Mouse (Mus musculus) C2C12 (cell line): ENCODE measurements around the gene Stx4a. TPM values are rescaled to one million over a fixed set of nuclear protein-coding genes. Genes with fewer than 3 reads are reported as not detected.
"Not testable (repeated sequence)": the region's sequence is repeated elsewhere in the genome, so short reads cannot be mapped to it uniquely, and the experiment has no call there.

ENCODE experiments used
- H3K27me3 ChIP-seq: one replicate; pipeline ENCODE4 v1.6.1; 2011; ENCODE audit not compliant: control insufficient read depth, insufficient read depth, insufficient read length
- H3K36me3 ChIP-seq: one replicate; pipeline ENCODE4 v1.6.1; 2011; ENCODE audit not compliant: control insufficient read depth, insufficient read depth
- H3K4me3 ChIP-seq: one replicate; pipeline ENCODE4 v1.5.1; 2011; ENCODE audit warnings: mild to moderate bottlenecking, control low read depth; ENCODE audit not compliant: poor library complexity, insufficient read depth, severe bottlenecking
- H3K79me2 ChIP-seq: one replicate; pipeline ENCODE4 v1.6.1; 2011; ENCODE audit not compliant: control insufficient read depth, insufficient read depth
- H3K79me3 ChIP-seq: one replicate; pipeline ENCODE4 v1.6.1; 2011; ENCODE audit warnings: low read depth, control low read depth
- H3ac ChIP-seq: one replicate; pipeline ENCODE3; 2011; ENCODE audit warnings: low read depth; ENCODE audit not compliant: control insufficient read depth, insufficient read length
- CEBPB ChIP-seq: IDR thresholded peaks from one replicate; pipeline ENCODE4 v1.6.1; 2011; ENCODE audit warnings: low read depth, mild to moderate bottlenecking, control low read depth, moderate library complexity
- CTCF ChIP-seq: IDR thresholded peaks from one replicate; pipeline ENCODE4 v1.5.1; 2011; ENCODE audit not compliant: control insufficient read depth, insufficient read depth, insufficient read length
- FOSL1 ChIP-seq: IDR thresholded peaks from one replicate; pipeline ENCODE4 v1.8.0; 2011; ENCODE audit warnings: mild to moderate bottlenecking, low read length; ENCODE audit not compliant: poor library complexity, insufficient read depth, severe bottlenecking
- MAX ChIP-seq: IDR thresholded peaks from one replicate; pipeline ENCODE4 v1.6.1; 2011; ENCODE audit warnings: mild to moderate bottlenecking, control low read depth
- MYOD1 ChIP-seq: IDR thresholded peaks from one replicate; pipeline ENCODE4 v1.6.1; 2011; ENCODE audit warnings: low read depth; ENCODE audit not compliant: control insufficient read depth, insufficient read length
- MYOG ChIP-seq: IDR thresholded peaks from one replicate; pipeline ENCODE4 v1.6.1; 2011; ENCODE audit not compliant: control insufficient read depth, insufficient read length; ENCODE audit errors: extremely low read depth
- USF1 ChIP-seq: IDR thresholded peaks from one replicate; pipeline ENCODE4 v1.6.1; 2011; ENCODE audit warnings: low read depth, mild to moderate bottlenecking, control low read depth, moderate library complexity
- long read RNA-seq, 2 experiments: library from polyadenylated mRNA; unstranded; transcript quantifications; one replicate each; pipeline ENCODE4 v2.0.0; 2019 to 2020
- polyA plus RNA-seq: library from polyadenylated mRNA; unstranded; fragments of >200 nt; fragmentation: generic; extraction: Trizol; gene quantifications from one replicate; pipeline ENCODE4 v1.2.1, GENCODE M21; 2012; ENCODE audit warnings: missing spikeins

The Stx4a gene
- 50.8 TPM for polyA plus RNA-seq
- long read RNA-seq, experiment 1, transcript Stx4a-201 (11 exons, 1,456 nt): major isoform, 9 of 42 reads
- long read RNA-seq, experiment 1, partial matches to known transcripts: 28 of 42 reads
- long read RNA-seq, experiment 1, other reads (novel, unspliced or antisense): 3 of 42 reads
- long read RNA-seq, experiment 2, partial matches to known transcripts: 1 of 5 reads
- long read RNA-seq, experiment 2, other reads (novel, unspliced or antisense): 0 of 5 reads

DNA sequence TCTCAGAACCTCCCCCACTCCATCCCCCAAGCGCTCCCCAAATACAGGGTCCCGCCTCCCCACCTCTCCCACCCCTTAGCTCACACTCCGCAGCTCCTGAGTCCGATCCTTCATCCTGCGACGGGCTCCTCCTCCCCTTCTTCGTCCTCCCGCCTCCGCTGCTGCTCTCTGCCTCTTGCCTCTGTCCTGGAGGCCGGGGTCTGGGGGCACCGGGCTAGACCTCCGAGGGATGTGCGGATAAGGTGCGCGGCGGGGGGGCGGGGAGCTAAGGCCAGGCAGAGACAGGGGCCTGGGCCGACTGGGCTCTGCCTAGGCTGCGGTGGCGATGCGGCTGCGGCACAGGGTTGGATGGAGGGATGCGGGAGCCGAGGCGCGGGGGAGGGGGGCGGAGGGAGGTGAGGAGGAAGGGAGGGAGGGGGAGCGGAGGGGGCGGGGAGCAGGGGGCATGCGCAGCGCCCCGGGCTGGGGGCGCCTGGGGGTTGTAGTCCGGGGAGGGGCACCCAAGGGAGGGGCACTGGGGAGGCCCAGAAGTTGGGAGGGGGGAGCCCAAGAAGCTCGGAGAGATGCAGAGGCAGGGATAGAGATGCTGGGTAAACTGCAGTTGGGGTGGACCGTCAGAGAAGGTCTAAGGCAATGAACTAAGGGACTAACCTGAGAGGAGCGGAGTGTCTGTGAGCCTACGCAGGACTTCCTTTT lies at the start of gene Stx4a, which contains the start of gene Stx1b:
Gene Stx4a (plus strand): TSS at position 119 of the 696 bp plus-strand sequence.
Gene Stx1b (minus strand): TSS at position 374 of the 696 bp plus-strand sequence.
- H3K79me2 ChIP-seq: no peaks in the 10 kb centered on the region
- no peak within 1 kb of the TSS for H3K4me3 ChIP-seq
- TF ChIP-seq MAX (no peak), MYOD1 (no peak), FOSL1 (no peak), MYOG (no peak), CTCF (no peak)
- peaks cover 32% of the 10 kb centered on the region for H3K27me3 ChIP-seq
- no peaks in the 10 kb centered on the region for H3K79me3 ChIP-seq
- H3ac ChIP-seq: no peak within 1 kb of the TSS
- no peaks in the 10 kb centered on the region for H3K36me3 ChIP-seq

- not testable (repeated sequence) for H3K27me3 ChIP-seq
Measured at GRCm38 (mm10) chr7:127775837-127776236, 48.3 kb upstream of the Stx4a start.

DNA sequence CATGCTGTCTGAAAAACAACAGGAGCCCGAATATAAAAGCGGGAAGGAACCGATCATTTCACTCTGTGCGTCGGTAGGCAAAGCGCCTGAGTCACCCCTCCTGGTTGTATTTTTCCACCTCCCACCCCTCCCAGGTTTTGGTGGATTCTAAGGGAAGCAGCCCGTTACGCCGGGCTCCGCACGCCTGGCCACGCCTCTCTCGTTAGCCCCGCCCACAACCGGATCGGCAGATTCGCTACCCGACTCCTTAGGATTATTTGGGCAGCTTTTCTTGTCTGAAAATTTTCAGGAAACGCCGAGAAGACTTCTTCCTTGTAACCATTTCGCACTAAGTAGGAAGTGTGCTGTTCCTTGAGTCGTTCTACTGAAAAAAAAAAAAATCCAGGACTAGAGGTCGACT lies 47.7 kb upstream of the Stx4a start, which contains the start of gene Setd1a:
Gene Setd1a (plus strand): TSS at position 245 of the 400 bp plus-strand sequence.
- H3K79me2 ChIP-seq: peaks cover 38% of the 10 kb centered on the region
- peak within 1 kb of the TSS; percentile 81 for H3ac ChIP-seq
- peaks cover 27% of the 10 kb centered on the region for H3K36me3 ChIP-seq
- H3K4me3 ChIP-seq: peak within 1 kb of the TSS; percentile 52
- TF ChIP-seq MAX: no peak
- no peak for TF ChIP-seq CEBPB
- no peak for TF ChIP-seq MYOD1
- no peak for TF ChIP-seq MYOG
- TF ChIP-seq FOSL1: no peak
- no peak for TF ChIP-seq CTCF
- peaks cover 28% of the 10 kb centered on the region for H3K79me3 ChIP-seq
- H3K27me3 ChIP-seq: no peaks in the 10 kb centered on the region

More at GRCm38 (mm10) chr7:127775837-127776236, 48.3 kb upstream of the Stx4a start:
- Histone ChIP-seq H3ac (peak overlapping the region; percentile 53), H3K4me3 (peak overlapping the region; percentile 52), H3K36me3 (peaks cover 22% of the 10 kb centered on the region), H3K79me3 (peaks cover 26% of the 10 kb centered on the region), H3K79me2 (peaks cover 37% of the 10 kb centered on the region)

DNA sequence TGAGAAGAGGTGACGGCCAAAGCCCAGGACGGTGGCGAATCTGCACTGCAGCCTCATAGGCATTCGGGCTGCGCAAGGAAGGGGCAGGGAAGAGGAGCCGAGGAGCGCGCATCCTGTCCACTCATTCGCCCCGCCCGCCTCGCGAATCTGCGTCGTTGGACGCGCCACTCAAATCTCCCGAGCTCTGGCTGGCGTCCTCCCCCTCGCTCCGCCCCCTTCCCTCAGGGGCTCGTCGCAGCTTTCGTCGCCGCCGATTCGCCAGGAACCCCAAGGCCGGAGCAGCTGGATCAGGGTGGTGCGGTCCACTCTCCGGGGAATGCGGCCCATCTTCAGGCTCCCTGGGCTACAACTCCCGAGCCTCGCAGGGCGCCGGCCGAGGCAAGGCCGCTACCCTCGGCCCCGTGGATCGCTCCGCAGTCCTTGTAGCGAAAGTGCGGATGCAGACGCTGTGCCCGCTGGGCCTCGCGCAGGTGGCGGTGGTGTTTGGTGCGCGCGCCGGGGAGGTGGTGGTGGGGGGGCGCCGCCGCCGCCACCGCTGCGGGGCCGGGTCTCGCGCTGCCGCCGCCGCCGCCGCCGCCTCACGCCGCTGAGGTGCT lies 47.1 kb upstream of the Stx4a start:
- peaks cover 43% of the 10 kb centered on the region for H3K79me2 ChIP-seq
- TF ChIP-seq USF1 (no peak), CTCF (no peak), FOSL1 (no peak), MYOD1 (no peak), MYOG (no peak), CEBPB (no peak), MAX (no peak)
- H3ac ChIP-seq: peak overlapping the region; percentile 81
- H3K27me3 ChIP-seq: no peaks in the 10 kb centered on the region
- H3K4me3 ChIP-seq: peak overlapping the region; percentile 52
- peaks cover 28% of the 10 kb centered on the region for H3K79me3 ChIP-seq
- H3K36me3 ChIP-seq: peaks cover 32% of the 10 kb centered on the region

- no peaks in the 10 kb centered on the region for H3K27me3 ChIP-seq
- peak overlapping the region; percentile 52 for H3K4me3 ChIP-seq
- no peak for TF ChIP-seq CEBPB
- no peak for TF ChIP-seq FOSL1
- no peak for TF ChIP-seq CTCF
- TF ChIP-seq MYOG: no peak
- TF ChIP-seq MYOD1: no peak
- TF ChIP-seq MAX: no peak
- TF ChIP-seq USF1: no peak
- peaks cover 38% of the 10 kb centered on the region for H3K36me3 ChIP-seq
- peaks cover 47% of the 10 kb centered on the region for H3K79me2 ChIP-seq
- peak overlapping the region; percentile 81 for H3ac ChIP-seq
- peaks cover 30% of the 10 kb centered on the region for H3K79me3 ChIP-seq
Measured at GRCm38 (mm10) chr7:127777474-127778266, 46.4 kb upstream of the Stx4a start.
